Mouse (Mus musculus) myocyte (in vitro differentiated cells): ENCODE measurements around the gene Rce1. TPM values are rescaled to one million over a fixed set of nuclear protein-coding genes. Genes with fewer than 3 reads are reported as not detected.

Experiments
- H3K27me3 ChIP-seq: one replicate; pipeline ENCODE4 v1.6.1; 2011; ENCODE audit not compliant: control insufficient read depth, insufficient read depth, insufficient read length
- H3K36me3 ChIP-seq: one replicate; pipeline ENCODE4 v1.6.1; 2011; ENCODE audit not compliant: control insufficient read depth, insufficient read depth
- H3K4me2 ChIP-seq: one replicate; pipeline ENCODE4 v1.6.1; 2011; ENCODE audit warnings: low read depth, control low read depth
- H3K4me3 ChIP-seq: one replicate; pipeline ENCODE4 v1.5.1; 2011; ENCODE audit warnings: mild to moderate bottlenecking, control low read depth, moderate library complexity
- H3K79me2 ChIP-seq: one replicate; pipeline ENCODE4 v1.6.1; 2011; ENCODE audit not compliant: control insufficient read depth, insufficient read depth
- H3ac ChIP-seq: one replicate; pipeline ENCODE4 v1.6.1; 2011; ENCODE audit not compliant: control insufficient read depth, insufficient read length
- CEBPB ChIP-seq: IDR thresholded peaks from 2 replicates; pipeline ENCODE4 v1.6.1; 2011; ENCODE audit warnings: mild to moderate bottlenecking, moderate library complexity; ENCODE audit not compliant: poor library complexity, insufficient read depth, severe bottlenecking
- E2F4 ChIP-seq: IDR thresholded peaks from one replicate; pipeline ENCODE4 v1.6.1; 2011; ENCODE audit warnings: mild to moderate bottlenecking, control low read depth, moderate library complexity; ENCODE audit not compliant: insufficient read depth
- MAX ChIP-seq: IDR thresholded peaks from one replicate; pipeline ENCODE4 v1.6.1; 2011; ENCODE audit warnings: low read depth, mild to moderate bottlenecking, control low read depth
- MYOD1 ChIP-seq, 3 experiments: IDR thresholded peaks; one replicate each; pipeline ENCODE4 v1.6.1; 2011; ENCODE audit warnings: control low read depth in 2 of 3, low read depth in 2 of 3, mild to moderate bottlenecking in 2 of 3, moderate library complexity in 1 of 3; ENCODE audit not compliant: insufficient read length in 2 of 3, control insufficient read depth in 1 of 3
- MYOG ChIP-seq, 3 experiments: IDR thresholded peaks; one replicate each; pipeline ENCODE4 v1.6.1; 2011; ENCODE audit warnings: control low read depth in 2 of 3, low read depth in 2 of 3, mild to moderate bottlenecking in 2 of 3; ENCODE audit not compliant: insufficient read length in 2 of 3, control insufficient read depth in 1 of 3, insufficient read depth in 1 of 3
- POLR2A ChIP-seq: IDR thresholded peaks from one replicate; pipeline ENCODE4 v1.6.1; 2011; ENCODE audit warnings: low read depth, mild to moderate bottlenecking, control low read depth, moderate library complexity; ENCODE audit not compliant: insufficient read length
- POLR2AphosphoS2 ChIP-seq: IDR thresholded peaks from one replicate; pipeline ENCODE4 v1.6.1; 2011; ENCODE audit warnings: low read depth, control low read depth; ENCODE audit not compliant: insufficient read length
- REST ChIP-seq: IDR thresholded peaks from one replicate; pipeline ENCODE4 v1.6.1; 2011; ENCODE audit warnings: mild to moderate bottlenecking, control low read depth, moderate library complexity; ENCODE audit not compliant: insufficient read depth, insufficient read length
- SRF ChIP-seq: IDR thresholded peaks from one replicate; pipeline ENCODE4 v1.6.1; 2011; ENCODE audit warnings: low read depth; ENCODE audit not compliant: control insufficient read depth, insufficient read length
- TCF12 ChIP-seq: IDR thresholded peaks from one replicate; pipeline ENCODE4 v1.6.1; 2011; ENCODE audit warnings: mild to moderate bottlenecking, control low read depth; ENCODE audit not compliant: poor library complexity, insufficient read depth, severe bottlenecking
- TCF3 ChIP-seq: IDR thresholded peaks from one replicate; pipeline ENCODE4 v1.6.1; 2011; ENCODE audit warnings: low read depth, control low read depth; ENCODE audit not compliant: insufficient read length
- USF1 ChIP-seq: IDR thresholded peaks from one replicate; pipeline ENCODE4 v1.6.1; 2011; ENCODE audit warnings: low read depth, mild to moderate bottlenecking, control low read depth, moderate library complexity
- polyA plus RNA-seq: library from polyadenylated mRNA; unstranded; fragments of >200 nt; fragmentation: generic; extraction: Trizol; gene quantifications from one replicate; pipeline ENCODE4 v1.2.1, GENCODE M21; 2012; ENCODE audit warnings: missing spikeins

The Rce1 gene
- polyA plus RNA-seq, 1 experiment, result 43.8 TPM

GRCm38 (mm10) chr19:4625829-4626535 is 541 bp upstream of the Rce1 start:
- H3K36me3 ChIP-seq, result no peaks in the 10 kb centered on the region
- H3K27me3 ChIP-seq, result no peaks in the 10 kb centered on the region
- no peak for TF ChIP-seq MYOG (IDR thresholded peaks at IDR 0.05; ENCODE audit: control insufficient read depth in 1 of 3, insufficient read depth in 1 of 3, insufficient read length in 2 of 3, low read depth in 2 of 3)
- no peak for TF ChIP-seq SRF
- no peak for TF ChIP-seq TCF3
- TF ChIP-seq POLR2A, result no peak
- no peak for TF ChIP-seq TCF12
- no peak for TF ChIP-seq MAX
- no peak for TF ChIP-seq CEBPB
- TF ChIP-seq MYOD1 (IDR thresholded peaks at IDR 0.05; ENCODE audit: control insufficient read depth in 1 of 3, insufficient read length in 2 of 3, low read depth in 2 of 3), result no peak
- TF ChIP-seq REST, result no peak
- no peak for TF ChIP-seq USF1
- TF ChIP-seq POLR2AphosphoS2, result no peak
- no peak for TF ChIP-seq E2F4
- H3ac ChIP-seq, result peak overlapping the region; percentile 52
- peak overlapping the region; percentile 74 for H3K4me3 ChIP-seq
- peaks cover 11% of the 10 kb centered on the region for H3K79me2 ChIP-seq
- H3K4me2 ChIP-seq, result peak overlapping the region; percentile 97

GRCm38 (mm10) chr19:4624406-4625178 is 849 bp downstream of the Rce1 start:
- Histone ChIP-seq H3ac (peak overlapping the region; percentile 52), H3K4me2 (peak overlapping the region; percentile 82)
- TF ChIP-seq MYOD1 (IDR thresholded peaks at IDR 0.05; ENCODE audit: control insufficient read depth in 1 of 3, insufficient read length in 2 of 3, low read depth in 2 of 3) (no peak), E2F4 (no peak), MYOG (IDR thresholded peaks at IDR 0.05; ENCODE audit: control insufficient read depth in 1 of 3, insufficient read depth in 1 of 3, insufficient read length in 2 of 3, low read depth in 2 of 3) (no peak), POLR2AphosphoS2 (no peak), POLR2A (no peak), CEBPB (no peak), USF1 (no peak), MAX (no peak), SRF (no peak), TCF3 (no peak), TCF12 (no peak), REST (no peak)

DNA sequence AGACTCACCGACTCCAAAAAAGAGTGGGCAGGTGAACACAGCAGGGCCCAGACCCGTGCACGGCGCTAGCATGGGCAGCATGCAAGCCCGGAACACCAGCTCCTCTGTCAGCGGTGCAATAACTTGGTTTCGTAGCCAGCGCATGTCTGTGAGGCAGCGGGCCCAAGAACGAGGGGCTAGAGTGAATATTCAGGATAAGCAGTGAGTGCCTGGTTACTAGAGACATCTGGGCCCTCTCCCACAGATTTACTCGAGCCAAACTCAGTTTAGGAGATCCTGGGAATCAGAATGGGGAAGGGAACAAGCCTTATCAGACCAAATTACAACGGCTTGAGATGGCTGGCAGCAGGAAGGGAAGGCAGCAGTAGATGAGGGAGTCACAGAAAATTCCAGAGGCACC is 1.4 kb downstream of the Rce1 start:
- no peaks in the 10 kb centered on the region for H3K27me3 ChIP-seq

More at GRCm38 (mm10) chr19:4624406-4625178, 849 bp downstream of the Rce1 start:
- H3K27me3 ChIP-seq, result no peaks in the 10 kb centered on the region
- H3K4me3 ChIP-seq, result peak overlapping the region; percentile 74
- H3K36me3 ChIP-seq, result no peaks in the 10 kb centered on the region
- H3K79me2 ChIP-seq, result peaks cover 11% of the 10 kb centered on the region

GRCm38 (mm10) chr19:4623419-4623818 is 2.0 kb downstream of the Rce1 start:
- Histone ChIP-seq H3K27me3 (no peaks in the 10 kb centered on the region), H3K4me3 (no peak overlapping the region), H3K4me2 (no peak overlapping the region), H3K36me3 (no peaks in the 10 kb centered on the region), H3ac (no peak overlapping the region), H3K79me2 (peaks cover 11% of the 10 kb centered on the region)
- no peak for TF ChIP-seq CEBPB
- TF ChIP-seq POLR2AphosphoS2, result peak; percentile 34

More for the DNA sequence above, 1.4 kb downstream of the Rce1 start:
- Histone ChIP-seq H3K4me2 (no peak overlapping the region), H3K4me3 (peak overlapping the region; percentile 74), H3ac (no peak overlapping the region), H3K79me2 (peaks cover 11% of the 10 kb centered on the region), H3K36me3 (no peaks in the 10 kb centered on the region)
- TF ChIP-seq POLR2A (no peak), MYOG (IDR thresholded peaks at IDR 0.05; ENCODE audit: control insufficient read depth in 1 of 3, insufficient read depth in 1 of 3, insufficient read length in 2 of 3, low read depth in 2 of 3) (no peak), TCF3 (no peak), TCF12 (no peak), POLR2AphosphoS2 (no peak), E2F4 (no peak), MAX (no peak), SRF (no peak), USF1 (no peak), CEBPB (no peak), MYOD1 (IDR thresholded peaks at IDR 0.05; ENCODE audit: control insufficient read depth in 1 of 3, insufficient read length in 2 of 3, low read depth in 2 of 3) (no peak), REST (no peak)
